Mouse (Mus musculus) CD4-positive, CD25-positive, alpha-beta regulatory T cell, adult 2 months (primary cell): Measurements from ENCODE around the gene Zfp618.

Source experiments
- DNase-seq: peaks from one replicate; pipeline ENCODE4 v3.0.0-alpha.2; 2012; ENCODE audit warnings: low read depth, low spot score

Zfp618 gene

DNA sequence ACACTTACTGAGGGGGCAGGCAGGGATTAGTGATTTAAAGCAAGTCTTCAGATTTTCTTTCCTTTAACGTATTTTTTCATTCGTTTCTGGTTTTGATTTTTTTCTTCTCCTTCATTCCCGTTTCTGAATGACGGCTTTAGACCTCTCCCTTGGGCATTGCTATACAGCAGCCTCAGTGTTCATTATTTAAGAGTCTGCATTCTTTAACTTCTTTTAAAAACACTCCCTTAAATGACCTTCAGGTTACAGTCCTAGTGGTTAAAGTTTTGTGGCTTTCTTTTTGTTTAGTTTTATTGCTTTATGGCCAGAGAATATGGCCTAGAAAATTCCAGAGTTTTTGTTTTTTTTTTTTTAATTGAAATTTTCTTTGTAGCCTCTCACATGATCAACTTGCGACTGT lies 64.8 kb downstream of the Zfp618 start:
- no peak for DNase-seq

DNA sequence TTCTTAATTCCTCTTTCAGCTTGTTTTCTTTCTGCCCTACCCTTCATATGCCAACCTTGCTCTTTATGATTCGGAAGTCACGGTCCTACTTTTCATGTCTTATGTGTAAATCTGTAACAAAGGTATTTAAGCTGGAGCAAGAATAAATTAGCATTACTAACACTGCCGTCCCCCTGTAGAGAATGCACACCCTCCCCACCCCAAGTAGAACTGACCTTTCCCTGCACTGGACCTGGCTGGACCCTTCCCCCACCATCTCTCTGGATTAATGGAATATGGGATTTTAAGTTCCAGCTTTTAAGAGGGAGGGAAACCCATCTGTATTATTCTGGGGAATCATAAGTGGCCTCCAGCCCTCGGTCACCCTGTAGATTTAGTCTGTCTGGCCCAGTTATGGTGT lies 65.9 kb downstream of the Zfp618 start:
- DNase-seq: no peak

DNA sequence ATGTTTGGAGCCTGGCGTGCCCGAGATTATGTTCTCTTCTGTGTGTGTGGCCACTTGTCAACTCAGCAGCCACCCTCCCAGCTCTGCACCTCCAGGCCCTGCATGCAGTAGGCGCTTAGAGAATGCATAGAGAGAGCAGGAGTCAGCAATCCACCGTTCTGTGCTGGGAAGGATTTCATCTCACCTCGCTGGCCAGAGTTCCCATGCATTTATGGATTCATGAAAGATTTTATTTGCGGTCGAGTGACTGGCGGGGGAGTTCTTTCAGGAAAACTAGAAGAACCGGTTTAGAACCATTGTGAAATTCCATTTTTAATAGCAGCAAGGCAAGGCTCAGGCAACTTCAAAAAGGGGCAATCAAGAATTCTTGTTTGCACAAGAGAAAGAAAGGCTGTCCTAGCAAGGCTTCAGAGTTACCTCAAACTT lies 67.2 kb downstream of the Zfp618 start:
- DNase-seq: no peak

DNA sequence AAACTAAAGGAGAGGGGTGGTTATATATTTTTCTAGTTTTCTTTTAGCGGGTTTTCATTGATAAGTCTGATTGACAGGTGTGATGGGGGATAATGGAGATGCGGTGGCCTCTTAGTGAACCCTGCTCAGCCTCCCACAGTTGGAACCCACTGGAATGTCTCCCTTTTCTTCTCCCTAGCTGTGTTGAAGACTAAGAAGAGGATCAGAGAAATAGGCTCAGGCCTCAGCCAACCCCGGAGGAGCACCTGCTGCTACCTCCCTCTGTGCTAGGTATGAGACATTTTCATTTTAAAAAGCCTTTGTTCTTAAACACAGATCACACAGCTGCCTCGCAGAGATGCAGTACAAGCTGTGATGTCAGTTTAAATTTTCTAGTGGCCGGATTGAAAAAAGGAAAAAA lies 68.4 kb downstream of the Zfp618 start:
- DNase-seq: no peak

GRCm38 (mm10) chr4:63035991-63036390 lies 70.6 kb downstream of the Zfp618 start:
- DNase-seq: no peak

- no peak for DNase-seq
Measured at GRCm38 (mm10) chr4:63036790-63037189, 71.4 kb downstream of the Zfp618 start.

GRCm38 (mm10) chr4:63037555-63037954 lies 72.2 kb downstream of the Zfp618 start:
- no peak for DNase-seq

- no peak for DNase-seq
Measured at GRCm38 (mm10) chr4:63038265-63038664, 72.9 kb downstream of the Zfp618 start.

DNA sequence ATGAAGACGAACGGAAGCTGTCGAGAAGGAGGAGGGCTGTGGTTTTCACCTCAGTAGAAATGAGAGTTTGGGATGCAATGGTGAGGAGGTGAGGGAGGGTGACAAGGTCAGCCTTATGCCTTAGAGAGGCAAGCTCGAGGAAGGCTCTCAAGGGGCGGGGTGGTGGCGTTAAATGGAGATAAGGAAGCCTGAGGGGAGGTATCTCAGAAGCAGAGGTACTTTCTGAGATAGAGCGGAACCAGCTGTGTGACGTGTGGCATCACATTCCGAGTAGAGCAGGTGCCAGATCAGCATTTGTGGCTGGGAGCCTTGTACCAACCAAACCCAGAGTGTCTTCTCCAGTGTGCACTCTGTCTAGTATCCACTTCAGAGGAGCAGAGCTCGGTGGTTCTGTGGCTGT lies 73.6 kb downstream of the Zfp618 start:
- no peak for DNase-seq

DNA sequence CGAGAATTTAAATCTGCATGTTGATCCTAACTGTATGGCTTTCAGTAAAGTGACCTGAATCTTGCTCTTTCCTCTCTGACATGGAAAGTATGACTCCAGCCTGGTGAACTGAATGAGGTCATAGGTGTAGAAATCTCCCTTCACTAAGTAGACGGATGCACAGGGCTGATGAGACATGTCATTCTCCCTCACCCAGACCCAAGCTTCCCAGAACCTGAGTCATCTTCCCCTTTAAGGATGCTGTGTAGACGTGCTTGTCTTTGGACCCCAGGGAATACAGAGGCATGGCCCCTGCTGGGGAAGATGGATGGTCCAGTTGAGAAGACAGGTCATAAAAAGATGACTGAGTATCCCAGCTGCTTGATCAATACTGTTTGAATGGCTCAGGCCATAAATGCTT lies 83.2 kb downstream of the Zfp618 start:
- no peak for DNase-seq

DNA sequence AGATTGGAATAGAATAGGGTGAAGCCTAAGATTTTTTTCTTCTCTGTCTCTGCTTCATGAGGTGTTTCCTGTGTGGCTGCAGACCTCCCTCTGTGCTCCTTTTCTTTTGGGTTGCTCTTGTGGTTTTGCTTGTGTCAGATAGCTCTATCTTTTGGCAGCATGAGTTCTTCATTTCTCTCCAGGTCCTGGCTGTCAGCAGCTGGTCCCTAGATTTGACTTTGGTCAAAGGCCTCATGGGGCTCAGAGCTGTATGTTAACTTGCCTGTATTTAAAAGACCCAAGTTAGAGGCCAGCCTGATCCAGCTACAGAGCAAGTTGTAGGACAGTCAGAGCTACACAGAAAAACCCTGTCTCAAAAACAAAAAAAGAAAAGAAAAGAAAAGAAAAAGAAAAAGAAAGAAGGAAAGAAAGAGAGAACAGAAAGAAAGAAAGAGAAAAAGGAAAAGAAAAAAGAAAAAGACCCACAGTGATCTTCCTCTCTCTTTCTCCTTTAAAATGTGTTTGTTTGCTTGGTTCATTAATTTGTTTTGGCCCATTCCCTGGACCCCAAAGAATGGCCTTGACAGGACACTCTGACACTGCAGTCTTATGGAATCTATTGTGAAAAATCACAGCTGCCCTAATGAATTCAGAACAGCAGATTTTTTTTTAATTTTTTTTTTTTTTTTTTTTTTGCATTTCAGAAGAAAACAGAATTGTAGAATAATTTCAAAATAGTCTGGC lies 84.4 kb downstream of the Zfp618 start:
- DNase-seq: peak; percentile 30

- no peak for DNase-seq
Measured at GRCm38 (mm10) chr4:63050319-63050676, 84.9 kb downstream of the Zfp618 start.

- no peak for DNase-seq
Measured at GRCm38 (mm10) chr4:63050949-63051348, 85.6 kb downstream of the Zfp618 start.

DNA sequence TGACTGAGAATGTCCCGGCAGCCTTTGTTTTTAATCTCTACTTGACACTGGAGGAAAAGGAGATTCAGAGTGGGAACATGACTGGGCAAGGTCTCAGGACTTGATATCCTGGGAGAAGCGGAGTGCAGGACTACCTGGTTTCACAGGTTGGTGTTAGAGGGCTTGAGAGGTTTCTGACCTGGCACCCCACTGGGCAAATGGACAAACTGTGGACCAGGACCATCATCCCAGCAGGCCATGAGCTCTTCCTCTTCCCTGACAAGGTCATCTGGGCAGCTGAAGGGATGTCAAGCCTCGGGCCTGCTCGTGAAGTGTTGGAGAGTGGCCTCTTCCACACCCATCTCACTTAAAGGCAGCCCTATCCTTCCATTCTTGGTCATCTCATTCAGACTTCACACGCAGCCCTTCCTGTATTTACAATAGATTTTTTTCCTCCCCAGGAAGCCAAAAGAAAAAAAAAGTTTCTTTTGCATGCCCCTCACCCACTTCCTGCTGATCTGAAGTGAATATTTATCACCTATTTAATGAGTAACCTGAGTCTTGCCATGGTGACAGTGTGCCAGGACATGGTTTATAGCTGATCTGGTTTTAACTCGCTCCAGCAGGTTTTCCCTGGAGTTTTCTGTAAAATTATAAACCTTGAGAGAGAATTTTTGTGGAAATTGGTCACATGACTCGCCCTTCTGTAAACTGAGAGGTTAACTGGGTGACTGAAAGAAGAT lies 86.7 kb downstream of the Zfp618 start:
- DNase-seq: peak; percentile 47

DNA sequence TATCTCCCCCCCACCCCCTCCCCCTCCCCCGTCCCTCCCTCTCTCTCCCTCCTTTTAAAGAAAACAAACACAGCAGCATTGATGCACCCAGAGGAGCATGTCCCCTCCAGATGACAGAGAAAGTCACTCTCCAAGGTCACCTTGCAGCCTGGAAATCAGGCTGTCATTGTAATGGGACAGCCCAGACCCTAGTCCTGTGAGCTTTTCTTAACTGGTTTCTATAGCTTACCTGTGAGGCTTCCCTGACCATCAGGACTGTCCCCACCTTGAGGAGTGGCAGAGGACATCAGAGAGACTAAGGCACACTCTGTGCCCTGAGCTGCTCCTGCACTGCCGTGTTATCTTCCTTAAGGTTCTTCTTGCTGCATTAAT lies 87.3 kb downstream of the Zfp618 start:
- no peak for DNase-seq

DNA sequence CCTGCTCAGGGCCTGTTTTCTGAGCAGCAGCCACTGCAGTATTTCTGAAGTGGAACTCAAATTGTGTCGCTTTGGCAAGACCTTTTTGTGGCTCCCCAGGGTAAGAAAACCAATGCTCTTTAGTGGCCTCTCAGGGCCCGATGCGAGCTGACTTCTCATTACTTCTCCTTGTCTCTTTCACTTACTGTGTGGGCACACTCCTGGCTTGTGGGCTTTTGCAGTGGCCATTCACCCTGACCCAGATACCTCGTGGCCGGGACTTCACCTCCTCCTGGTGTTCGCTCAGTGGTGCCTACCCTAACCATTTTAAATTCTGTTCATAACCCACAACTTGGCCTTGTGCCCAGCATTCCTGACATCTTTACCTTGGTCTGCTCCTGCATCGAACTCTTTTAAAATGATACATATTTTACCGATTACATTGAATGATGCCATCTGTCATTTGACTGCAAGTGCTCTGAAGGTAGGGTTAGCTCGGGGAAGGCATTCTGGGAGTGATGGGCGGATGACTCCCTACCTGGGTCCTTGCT lies 89.9 kb downstream of the Zfp618 start:
- DNase-seq: no peak

- no peak for DNase-seq
Measured at GRCm38 (mm10) chr4:63056641-63057415, 91.5 kb downstream of the Zfp618 start.

DNA sequence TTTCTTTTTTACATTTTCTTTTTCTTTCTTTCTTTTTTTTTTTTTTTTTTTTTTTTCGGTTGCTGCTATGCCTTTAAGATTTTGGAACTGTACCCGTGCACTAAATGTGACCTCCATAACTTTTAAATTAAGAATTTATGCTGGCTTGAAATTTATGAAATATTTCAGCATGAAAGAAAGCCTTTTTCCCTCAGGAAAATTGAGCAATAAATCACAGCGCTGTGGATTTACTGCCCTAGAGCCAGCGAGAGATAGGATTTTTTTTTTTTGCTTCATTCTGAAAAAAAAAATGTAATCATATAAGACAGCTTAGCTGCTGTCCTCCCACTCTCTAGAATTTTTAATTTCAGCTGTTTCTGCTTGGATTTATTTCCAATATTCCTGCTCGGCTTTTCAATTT lies 92.2 kb downstream of the Zfp618 start:
- DNase-seq: no peak

DNA sequence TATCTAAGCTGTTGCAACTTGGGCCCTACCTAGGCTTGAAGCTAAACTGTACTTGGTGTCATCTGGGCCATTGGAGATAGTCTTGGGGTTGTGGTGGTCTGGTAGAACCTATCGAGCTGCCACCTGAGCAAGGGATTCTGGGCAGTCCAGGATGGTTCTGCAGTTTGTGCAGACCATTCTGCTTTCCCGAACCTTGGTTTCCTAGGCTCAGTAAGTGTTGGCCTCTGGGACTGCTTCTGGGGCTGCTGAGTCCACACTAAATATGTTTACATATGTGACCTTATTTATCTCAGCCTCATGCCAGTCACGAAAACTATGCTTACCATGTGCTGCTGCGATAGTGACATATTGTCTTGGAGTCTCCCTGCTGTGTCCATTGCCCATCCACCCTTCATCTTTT lies 93.3 kb downstream of the Zfp618 start:
- no peak for DNase-seq

DNA sequence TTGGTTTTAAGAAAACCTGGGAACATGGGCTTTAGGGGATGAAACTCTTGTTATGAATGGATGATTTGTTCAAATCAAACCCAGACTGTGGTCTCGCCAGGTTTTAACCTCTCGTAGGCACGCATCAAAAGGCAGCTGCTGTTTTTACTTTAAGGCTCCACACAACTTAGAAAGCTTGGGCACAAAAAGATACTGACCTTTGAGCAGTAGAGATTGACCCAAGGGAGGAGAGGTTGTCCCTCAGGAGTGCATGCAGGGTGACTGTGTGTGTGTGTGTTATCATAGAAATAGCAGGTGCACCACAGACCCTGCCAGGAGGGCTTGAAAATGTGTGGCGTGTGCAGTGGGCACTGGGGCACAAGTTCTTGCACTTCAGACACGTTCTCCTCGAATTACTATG lies 95.0 kb downstream of the Zfp618 start:
- DNase-seq: no peak

DNA sequence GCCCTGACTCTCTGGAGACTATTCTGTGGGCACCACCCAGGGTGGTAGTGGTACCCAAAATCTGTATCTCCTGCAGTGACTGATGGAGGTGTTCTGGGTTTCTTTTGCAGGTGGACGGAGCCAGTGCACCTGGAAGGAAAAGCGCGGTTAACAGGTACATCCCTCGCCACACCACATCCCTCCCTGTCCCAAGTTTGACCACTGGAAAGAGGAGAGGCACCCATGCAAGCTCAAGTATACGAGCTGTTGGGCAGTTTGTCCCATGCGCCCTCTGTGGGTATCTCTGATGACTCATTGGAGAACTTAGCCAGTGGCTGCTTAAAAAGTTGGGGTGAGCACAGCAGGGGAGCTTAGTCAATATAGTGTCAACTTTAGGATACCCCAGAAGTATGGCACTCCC lies 96.0 kb downstream of the Zfp618 start:
- DNase-seq: no peak

DNA sequence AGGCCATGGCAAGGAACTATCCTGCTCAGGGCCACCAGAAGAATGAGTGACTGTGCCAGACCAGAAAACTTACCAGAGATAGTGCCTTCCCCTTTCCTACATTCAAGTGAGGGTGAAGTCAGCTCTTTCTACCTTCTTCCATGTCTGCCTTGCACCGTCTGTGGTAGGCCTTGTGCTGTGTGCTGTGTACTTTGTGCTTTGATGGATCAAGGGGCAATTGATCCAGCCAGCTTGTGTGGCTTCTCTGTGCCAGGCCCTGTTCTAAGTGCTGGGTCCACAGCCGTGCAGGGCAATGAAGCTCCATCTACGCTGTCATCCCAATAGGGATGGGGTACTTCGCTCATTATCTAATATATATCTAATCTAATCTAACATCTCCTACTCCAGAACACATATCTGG lies 98.0 kb downstream of the Zfp618 start:
- no peak for DNase-seq

GRCm38 (mm10) chr4:63064911-63065310 lies 99.5 kb downstream of the Zfp618 start:
- DNase-seq: no peak
